Mouse (Mus musculus) effector memory CD4-positive, alpha-beta T cell, adult 7 months (primary cell): ENCODE results near the gene Olfr135. TPM values are rescaled to one million over a fixed set of nuclear protein-coding genes. Genes with fewer than 3 reads are reported as not detected.

Experiments used
- polyA plus RNA-seq: library from polyadenylated mRNA; unstranded; fragments of 100-300 nt; shearing (Covaris generic); gene quantifications from one replicate; pipeline ENCODE4 v1.2.1, GENCODE M21; 2017

Gene Olfr135
- not detected for polyA plus RNA-seq

DNA sequence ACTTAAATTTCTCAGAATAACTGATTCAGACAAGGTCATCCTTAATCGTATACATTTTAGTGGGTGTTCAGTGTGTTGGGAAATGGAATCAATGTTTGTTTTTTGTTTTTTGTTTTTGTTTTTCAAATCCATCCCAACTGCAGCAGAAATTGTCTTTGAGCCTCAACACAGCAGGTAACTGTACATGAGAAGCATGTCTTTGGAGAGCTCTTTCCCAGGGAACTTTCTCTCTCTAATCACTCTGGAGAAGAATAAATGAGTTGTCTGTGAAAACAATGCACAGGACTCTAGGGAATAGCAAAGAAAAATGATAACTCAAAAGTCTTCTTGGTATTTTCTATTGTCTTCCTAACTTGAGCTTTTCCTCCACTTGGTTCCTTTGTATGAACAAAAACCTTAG lies at the start of gene Olfr135:
Olfr135 (plus strand) TSS at position 301 of the 400 bp plus-strand sequence.

DNA sequence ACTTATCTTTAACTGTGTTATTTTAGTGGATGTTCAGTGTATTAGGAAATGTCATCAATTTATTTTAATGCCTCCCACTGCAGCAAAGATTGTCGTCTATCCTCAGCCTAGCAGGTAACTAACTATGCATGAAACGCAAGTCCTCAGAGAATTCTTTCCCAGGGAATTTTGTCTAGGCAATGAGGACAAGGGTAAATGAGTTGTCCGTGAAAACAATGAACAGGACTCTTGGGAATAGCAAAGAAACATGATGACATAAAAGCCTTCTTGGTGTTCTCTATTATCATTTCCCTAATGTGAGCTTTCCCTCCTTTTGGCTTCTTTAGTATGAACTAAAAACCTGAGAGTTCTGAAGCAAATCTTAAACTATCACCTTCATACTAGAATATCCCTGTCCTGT lies 33.0 kb upstream of the Olfr135 start, which contains the start of gene Olfr134:
Olfr134 (plus strand) TSS at position 301 of the 400 bp plus-strand sequence.

Other genes starting within 250 kb of the Olfr135 start
- 0.23 TPM for gene Olfr129, start 144.3 kb upstream of the Olfr135 start, polyA plus RNA-seq
- not detected for gene Olfr130, start 140.4 kb upstream of the Olfr135 start, polyA plus RNA-seq
- not detected for gene Olfr131, start 115.6 kb upstream of the Olfr135 start, polyA plus RNA-seq
- not detected for gene Olfr132, start 69.8 kb upstream of the Olfr135 start, polyA plus RNA-seq
- not detected for gene Olfr133, start 59.1 kb upstream of the Olfr135 start, polyA plus RNA-seq
- gene Olfr134, start 32.9 kb upstream of the Olfr135 start, polyA plus RNA-seq: not detected
- gene Olfr138, start 56.7 kb downstream of the Olfr135 start, polyA plus RNA-seq: 1.1 TPM
- not detected for gene Olfr137, start 103.2 kb downstream of the Olfr135 start, polyA plus RNA-seq
- gene Olfr136, start 125.5 kb downstream of the Olfr135 start, polyA plus RNA-seq: 0.77 TPM
- not detected for gene Esp36, start 215.8 kb downstream of the Olfr135 start, polyA plus RNA-seq